Mouse (Mus musculus): ENCODE measurements at regions not wholly inside any gene's neighbourhood (a gene's known extent, or its start where the extent isn't known, plus 50 kb on each side); places are given as distances from the start of the nearest gene placed in this dataset.

GRCm38 (mm10) chr6:139160352-139160751 is 341.4 kb downstream of the Rergl start:
- Histone ChIP-seq H3K36me3 (ENCODE audit: control insufficient read depth, insufficient read depth, low read length) (no peaks in the 10 kb centered on the region), H3K4me3 (ENCODE audit: control insufficient read depth, low read depth, low read length) (no peak overlapping the region), H3K27ac (ENCODE audit: control insufficient read depth, insufficient read depth, low read depth, low read length) (no peak overlapping the region), H3K4me1 (ENCODE audit: control insufficient read depth, insufficient read depth, low read length) (no peaks in the 10 kb centered on the region), H3K27me3 (ENCODE audit: control insufficient read depth, insufficient read depth, low read length) (no peaks in the 10 kb centered on the region)
- TF ChIP-seq POLR2A (IDR thresholded peaks at IDR 0.05; ENCODE audit: control insufficient read depth, low read depth, low read length), result no peak

DNA sequence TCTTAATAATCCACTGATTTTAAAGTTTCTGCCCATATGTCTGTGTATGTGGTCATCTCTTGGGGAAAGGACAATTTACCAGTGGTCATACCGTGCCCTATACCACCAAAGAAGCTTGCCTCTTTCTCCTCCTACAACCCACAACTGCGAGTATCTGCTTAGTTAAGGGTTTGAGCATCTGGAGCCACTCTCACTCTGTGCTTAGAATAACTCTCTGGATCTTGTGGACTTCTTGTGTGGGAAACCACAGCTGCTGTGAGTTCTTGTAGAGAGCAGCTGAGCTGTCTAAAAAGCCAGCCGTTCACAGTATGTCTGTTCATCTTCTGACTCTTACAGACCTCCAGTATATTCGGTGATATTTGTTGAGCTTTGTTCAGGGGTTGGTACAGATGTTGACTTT is 342.0 kb downstream of the Rergl start:
- Histone ChIP-seq H3K27ac (ENCODE audit: control insufficient read depth, insufficient read depth, low read depth, low read length) (no peak overlapping the region), H3K36me3 (ENCODE audit: control insufficient read depth, insufficient read depth, low read length) (no peaks in the 10 kb centered on the region), H3K4me3 (ENCODE audit: control insufficient read depth, low read depth, low read length) (no peak overlapping the region), H3K27me3 (ENCODE audit: control insufficient read depth, insufficient read depth, low read length) (no peaks in the 10 kb centered on the region), H3K4me1 (ENCODE audit: control insufficient read depth, insufficient read depth, low read length) (no peaks in the 10 kb centered on the region)
- TF ChIP-seq POLR2A (IDR thresholded peaks at IDR 0.05; ENCODE audit: control insufficient read depth, low read depth, low read length) (no peak), CTCF (IDR thresholded peaks at IDR 0.05; ENCODE audit: control insufficient read depth, insufficient read depth, insufficient replicate concordance, low read depth, low read length) (no peak)

DNA sequence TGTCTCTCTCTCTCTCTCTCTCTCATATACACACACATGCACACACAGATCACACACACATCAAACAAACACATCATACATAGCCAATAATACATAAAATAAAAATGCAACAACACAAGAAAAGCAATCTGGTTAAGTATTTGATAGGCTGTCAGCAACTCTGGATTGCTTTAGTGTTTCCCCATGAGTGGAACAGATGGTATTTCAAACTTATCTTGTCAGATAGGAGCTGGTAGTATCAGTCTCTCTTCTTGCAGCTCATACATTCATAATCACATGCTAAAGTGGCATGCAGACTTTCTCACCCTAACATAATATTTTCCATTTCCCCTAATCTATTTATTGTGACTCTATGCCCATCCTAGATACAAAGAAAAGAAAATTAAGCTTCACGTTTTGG is 347.0 kb downstream of the Rergl start:
- no peak for TF ChIP-seq POLR2A (IDR thresholded peaks at IDR 0.05; ENCODE audit: control insufficient read depth, low read depth, low read length)
- TF ChIP-seq CTCF (IDR thresholded peaks at IDR 0.05; ENCODE audit: control insufficient read depth, insufficient read depth, insufficient replicate concordance, low read depth, low read length), result no peak
- Histone ChIP-seq H3K27me3 (ENCODE audit: control insufficient read depth, insufficient read depth, low read length) (no peaks in the 10 kb centered on the region), H3K36me3 (ENCODE audit: control insufficient read depth, insufficient read depth, low read length) (no peaks in the 10 kb centered on the region), H3K4me1 (ENCODE audit: control insufficient read depth, insufficient read depth, low read length) (no peaks in the 10 kb centered on the region), H3K27ac (ENCODE audit: control insufficient read depth, insufficient read depth, low read depth, low read length) (no peak overlapping the region), H3K4me3 (ENCODE audit: control insufficient read depth, low read depth, low read length) (no peak overlapping the region)

- no peak overlapping the region for H3K27ac ChIP-seq (ENCODE audit: control insufficient read depth, insufficient read depth, low read depth, low read length)
- no peaks in the 10 kb centered on the region for H3K27me3 ChIP-seq (ENCODE audit: control insufficient read depth, insufficient read depth, low read length)
- no peak overlapping the region for H3K4me3 ChIP-seq (ENCODE audit: control insufficient read depth, low read depth, low read length)
- peaks cover 3% of the 10 kb centered on the region for H3K4me1 ChIP-seq (ENCODE audit: control insufficient read depth, insufficient read depth, low read length)
- no peaks in the 10 kb centered on the region for H3K36me3 ChIP-seq (ENCODE audit: control insufficient read depth, insufficient read depth, low read length)
- TF ChIP-seq CTCF (IDR thresholded peaks at IDR 0.05; ENCODE audit: control insufficient read depth, insufficient read depth, insufficient replicate concordance, low read depth, low read length) (no peak), POLR2A (IDR thresholded peaks at IDR 0.05; ENCODE audit: control insufficient read depth, low read depth, low read length) (no peak)
These were observed 366.1 kb downstream of the Rergl start for GRCm38 (mm10) chr6:139135693-139136092.

- H3K36me3 ChIP-seq (ENCODE audit: control insufficient read depth, insufficient read depth, low read length), result no peaks in the 10 kb centered on the region
- no peaks in the 10 kb centered on the region for H3K27me3 ChIP-seq (ENCODE audit: control insufficient read depth, insufficient read depth, low read length)
- no peak for TF ChIP-seq CTCF (IDR thresholded peaks at IDR 0.05; ENCODE audit: control insufficient read depth, insufficient read depth, insufficient replicate concordance, low read depth, low read length)
- TF ChIP-seq POLR2A (IDR thresholded peaks at IDR 0.05; ENCODE audit: control insufficient read depth, low read depth, low read length), result no peak
- H3K27ac ChIP-seq (ENCODE audit: control insufficient read depth, insufficient read depth, low read depth, low read length), result no peak overlapping the region
- H3K4me1 ChIP-seq (ENCODE audit: control insufficient read depth, insufficient read depth, low read length), result peaks cover 3% of the 10 kb centered on the region
- H3K4me3 ChIP-seq (ENCODE audit: control insufficient read depth, low read depth, low read length), result no peak overlapping the region
These were observed 369.6 kb downstream of the Rergl start for GRCm38 (mm10) chr6:139132083-139132679.

- Histone ChIP-seq H3K27me3 (ENCODE audit: control insufficient read depth, insufficient read depth, low read length) (no peaks in the 10 kb centered on the region), H3K27ac (ENCODE audit: control insufficient read depth, insufficient read depth, low read depth, low read length) (no peak overlapping the region), H3K36me3 (ENCODE audit: control insufficient read depth, insufficient read depth, low read length) (no peaks in the 10 kb centered on the region), H3K4me3 (ENCODE audit: control insufficient read depth, low read depth, low read length) (no peak overlapping the region), H3K4me1 (ENCODE audit: control insufficient read depth, insufficient read depth, low read length) (no peaks in the 10 kb centered on the region)
- TF ChIP-seq POLR2A (IDR thresholded peaks at IDR 0.05; ENCODE audit: control insufficient read depth, low read depth, low read length) (no peak), CTCF (IDR thresholded peaks at IDR 0.05; ENCODE audit: control insufficient read depth, insufficient read depth, insufficient replicate concordance, low read depth, low read length) (no peak)
These were observed 393.5 kb downstream of the Rergl start for GRCm38 (mm10) chr6:139108263-139108662.

- TF ChIP-seq POLR2A (IDR thresholded peaks at IDR 0.05; ENCODE audit: control insufficient read depth, low read depth, low read length), result no peak
- H3K27me3 ChIP-seq (ENCODE audit: control insufficient read depth, insufficient read depth, low read length), result no peaks in the 10 kb centered on the region
- no peak overlapping the region for H3K4me3 ChIP-seq (ENCODE audit: control insufficient read depth, low read depth, low read length)
- H3K27ac ChIP-seq (ENCODE audit: control insufficient read depth, insufficient read depth, low read depth, low read length), result no peak overlapping the region
- H3K4me1 ChIP-seq (ENCODE audit: control insufficient read depth, insufficient read depth, low read length), result no peaks in the 10 kb centered on the region
- H3K36me3 ChIP-seq (ENCODE audit: control insufficient read depth, insufficient read depth, low read length), result no peaks in the 10 kb centered on the region
These were observed 398.4 kb downstream of the Rergl start for GRCm38 (mm10) chr6:139103397-139103796.

GRCm38 (mm10) chr6:139099273-139099672 is 402.5 kb downstream of the Rergl start:
- H3K4me3 ChIP-seq (ENCODE audit: control insufficient read depth, low read depth, low read length), result no peak overlapping the region
- no peaks in the 10 kb centered on the region for H3K4me1 ChIP-seq (ENCODE audit: control insufficient read depth, insufficient read depth, low read length)
- H3K36me3 ChIP-seq (ENCODE audit: control insufficient read depth, insufficient read depth, low read length), result no peaks in the 10 kb centered on the region
- TF ChIP-seq POLR2A (IDR thresholded peaks at IDR 0.05; ENCODE audit: control insufficient read depth, low read depth, low read length) (no peak), CTCF (IDR thresholded peaks at IDR 0.05; ENCODE audit: control insufficient read depth, insufficient read depth, insufficient replicate concordance, low read depth, low read length) (no peak)
- no peak overlapping the region for H3K27ac ChIP-seq (ENCODE audit: control insufficient read depth, insufficient read depth, low read depth, low read length)
- no peaks in the 10 kb centered on the region for H3K27me3 ChIP-seq (ENCODE audit: control insufficient read depth, insufficient read depth, low read length)
